Mouse (Mus musculus) spleen, adult 10 weeks (tissue): Measurements from ENCODE around the gene Mark2. TPM values are rescaled to one million over a fixed set of nuclear protein-coding genes. Genes with fewer than 3 reads are reported as not detected.

ENCODE experiments used
- polyA plus RNA-seq: library from polyadenylated mRNA; stranded (reverse); fragments of 350-450 nt; fragmentation: Illumina TruSeq; extraction: RNeasy Lipid Tissue Mini Kit (QIAGEN cat#74804); gene quantifications from one replicate; pipeline ENCODE4 v1.2.3, GENCODE M21; 2015; ENCODE audit warnings: low replicate concordance; ENCODE audit not compliant: insufficient read depth

The Mark2 gene
- polyA plus RNA-seq: 81.6 TPM

GRCm38 (mm10) chr19:7341512-7342397 is at the start of gene Mark2:
Gene Mark2 (minus strand): TSS chr19:7341860.

GRCm38 (mm10) chr19:7382903-7383865 is 41.5 kb upstream of the Mark2 start, which contains the start of gene Spindoc:
Gene Spindoc (minus strand): TSS chr19:7382994.

GRCm38 (mm10) chr19:7267091-7267741 is 74.4 kb downstream of the Mark2 start, which contains the start of gene Rcor2:
Gene Rcor2 (plus strand): TSS chr19:7267325.

GRCm38 (mm10) chr19:7240782-7241690 is 100.6 kb downstream of the Mark2 start, which contains the start of gene Naa40:
Gene Naa40 (minus strand): TSS chr19:7241183.

Other genes starting within 250 kb of the Mark2 start
- 0.04 TPM for gene Flrt1, start 236.1 kb downstream of the Mark2 start, polyA plus RNA-seq
- gene Otub1, start 135.5 kb downstream of the Mark2 start, polyA plus RNA-seq: 53.6 TPM
- 207 TPM for gene Cox8a, start 124.2 kb downstream of the Mark2 start, polyA plus RNA-seq
- 35.9 TPM for gene Naa40, start 100.7 kb downstream of the Mark2 start, polyA plus RNA-seq
- gene Rcor2, start 74.5 kb downstream of the Mark2 start, polyA plus RNA-seq: 0.52 TPM
- gene Spindoc, start 41.1 kb upstream of the Mark2 start, polyA plus RNA-seq: 6.8 TPM
- gene 2700081O15Rik, start 75.8 kb upstream of the Mark2 start, polyA plus RNA-seq: 7.2 TPM
- gene Rtn3, start 141.4 kb upstream of the Mark2 start, polyA plus RNA-seq: 126 TPM
- gene Atl3, start 152.2 kb upstream of the Mark2 start, polyA plus RNA-seq: 67.7 TPM
- 27.5 TPM for gene Pla2g16, start 215.6 kb upstream of the Mark2 start, polyA plus RNA-seq